Mouse (Mus musculus) midbrain, postnatal 0 days (tissue): ENCODE data around the gene Rnf217. TPM values are rescaled to one million over a fixed set of nuclear protein-coding genes. Genes with fewer than 3 reads are reported as not detected.

ENCODE experiments used
- ATAC-seq: fragments of 200-750 bp; cut with Nextera tagmentation; 2 replicates; pipeline ENCODE4 v1.8.0; 2017; ENCODE audit warnings: moderate number of reproducible peaks, mild to moderate bottlenecking, moderate TSS enrichment, moderate library complexity; ENCODE audit not compliant: low FRiP score
- DNase-seq: peaks from one replicate; pipeline ENCODE4 v3.0.0-alpha.2; 2015; ENCODE audit warnings: low spot score
- H3K27ac ChIP-seq: fragments of 300-500 bp; sonication (generic); 2 replicates; pipeline ENCODE4 v1.5.1; 2014; ENCODE audit warnings: low read depth, mild to moderate bottlenecking, low read length, mixed read lengths
- H3K27me3 ChIP-seq: fragments of 300-500 bp; sonication (generic); 2 replicates; pipeline ENCODE4 v1.6.1; 2014; ENCODE audit warnings: low read length, control low read depth, mixed read lengths; ENCODE audit not compliant: insufficient read depth
- H3K36me3 ChIP-seq: fragments of 300-500 bp; sonication (generic); 2 replicates; pipeline ENCODE4 v1.6.1; 2014; ENCODE audit warnings: low read length, control low read depth, mixed read lengths; ENCODE audit not compliant: insufficient read depth
- H3K4me1 ChIP-seq: fragments of 300-500 bp; sonication (generic); 2 replicates; pipeline ENCODE4 v1.6.1; 2014; ENCODE audit warnings: mild to moderate bottlenecking, control low read depth, antibody characterized with exemption, low read length, mixed read lengths; ENCODE audit not compliant: insufficient read depth
- H3K4me2 ChIP-seq: fragments of 300-500 bp; sonication (generic); 2 replicates; pipeline ENCODE4 v1.6.1; 2014; ENCODE audit warnings: low read depth, mild to moderate bottlenecking, low read length, mixed read lengths; ENCODE audit not compliant: poor library complexity, severe bottlenecking
- H3K4me3 ChIP-seq: fragments of 300-500 bp; sonication (generic); 2 replicates; pipeline ENCODE4 v1.5.1; 2014; ENCODE audit warnings: low read depth, mild to moderate bottlenecking, low read length, moderate library complexity
- H3K9ac ChIP-seq: fragments of 300-500 bp; sonication (generic); replicated peaks from 2 replicates; pipeline ENCODE4 v1.6.1; 2014; ENCODE audit warnings: mild to moderate bottlenecking, low read length, moderate library complexity, mixed read lengths; ENCODE audit not compliant: poor library complexity, severe bottlenecking
- H3K9me3 ChIP-seq: fragments of 300-500 bp; sonication (generic); 2 replicates; pipeline ENCODE4 v1.6.1; 2016; ENCODE audit warnings: low read length, control low read depth
- CTCF ChIP-seq: IDR thresholded peaks from 2 replicates; pipeline ENCODE4 v1.5.1; 2016; ENCODE audit warnings: antibody characterized with exemption, mild to moderate bottlenecking
- WGBS: fragments of 180-500 bp; shearing (Covaris S2); extraction: QIAGEN DNeasy Blood & Tissue Kit; methylation state at CpG from one replicate; pipeline ENCODE4 v1.1.7; 2014; 5-methylcytosine and 5-hydroxymethylcytosine counted together
- polyA plus RNA-seq: library from polyadenylated mRNA; unstranded; fragments of >200 nt; fragmentation: Nextera tagmentation; extraction: Ambion mirVana; gene quantifications from 2 replicates; pipeline ENCODE4 v1.2.1, GENCODE M21; 2015
- total RNA-seq: library from RNA; depleted of rRNA; stranded (reverse); fragments of >200 nt; gene quantifications from 2 replicates; pipeline ENCODE4 v1.2.3, GENCODE M21; 2014

Gene Rnf217
- total and polyA plus RNA-seq, 2 experiments from 2014 or later, result 2.0 to 11.5 TPM

- WGBS, result 31% methylated on average over 4 of the region's 4 CpGs
- H3K36me3 ChIP-seq, result no peaks in the 10 kb centered on the region
- DNase-seq, result no peak
These were observed 12.2 kb downstream of the Rnf217 start for GRCm38 (mm10) chr10:31596804-31597203.

GRCm38 (mm10) chr10:31595326-31595725, 13.7 kb downstream of the Rnf217 start:
- Histone ChIP-seq H3K27me3 (no peaks in the 10 kb centered on the region), H3K9me3 (no peaks in the 10 kb centered on the region), H3K4me2 (no peak overlapping the region), H3K27ac (no peak overlapping the region), H3K4me3 (no peak overlapping the region), H3K36me3 (no peaks in the 10 kb centered on the region), H3K4me1 (peaks cover 13% of the 10 kb centered on the region), H3K9ac (no peak overlapping the region)
- no peak for ATAC-seq
- WGBS, result 52% methylated on average over 4 of the region's 4 CpGs
- TF ChIP-seq CTCF, result no peak
- no peak for DNase-seq

More at GRCm38 (mm10) chr10:31596804-31597203, 12.2 kb downstream of the Rnf217 start:
- Histone ChIP-seq H3K4me2 (no peak overlapping the region), H3K4me1 (peaks cover 13% of the 10 kb centered on the region), H3K27ac (no peak overlapping the region), H3K9me3 (no peaks in the 10 kb centered on the region), H3K9ac (no peak overlapping the region), H3K4me3 (no peak overlapping the region), H3K27me3 (no peaks in the 10 kb centered on the region)
- no peak for TF ChIP-seq CTCF
- ATAC-seq, result no peak

DNA sequence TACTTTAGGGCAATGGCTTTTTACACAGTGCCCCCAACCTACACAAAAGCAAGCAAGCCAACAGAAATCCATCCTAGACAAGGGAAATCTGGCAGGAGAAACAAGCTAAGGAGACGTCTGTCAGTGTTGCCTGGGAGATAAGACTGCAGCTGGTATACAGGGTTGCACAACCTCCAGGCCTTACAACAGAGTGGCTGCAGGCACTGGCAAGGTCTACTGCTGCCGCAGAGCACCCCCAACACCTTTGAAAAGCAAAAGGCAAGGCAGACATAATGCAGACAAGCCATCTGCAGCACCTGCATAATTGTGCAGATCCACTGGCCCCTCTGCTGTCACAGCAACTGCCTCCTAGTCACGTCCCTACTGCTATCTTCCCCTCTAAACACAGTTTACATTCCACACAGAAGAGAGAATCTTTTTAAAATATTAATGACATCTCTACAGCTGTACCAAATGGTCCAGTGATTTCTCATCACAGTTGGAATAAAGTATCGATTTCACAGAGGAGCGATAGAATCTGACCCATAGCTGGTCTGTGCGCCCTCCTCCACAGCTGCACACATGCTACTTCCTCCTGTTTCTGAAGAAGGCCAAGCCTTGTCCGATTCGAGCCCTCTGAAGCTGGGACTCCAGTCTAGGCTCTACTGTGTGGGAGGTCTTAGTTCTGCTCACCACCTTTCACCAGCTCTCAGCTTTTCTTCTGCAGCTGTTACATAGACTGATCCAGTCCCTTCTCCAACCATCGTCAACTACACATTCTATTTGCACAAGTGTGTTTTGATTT, 16.1 kb downstream of the Rnf217 start:
- Histone ChIP-seq H3K9ac (0 out of 2 replicates have a peak overlapping the region, but pooled peaks have one; percentile 8), H3K27me3 (no peaks in the 10 kb centered on the region), H3K36me3 (no peaks in the 10 kb centered on the region), H3K4me3 (no peak overlapping the region), H3K4me2 (peak overlapping the region; percentile 20; the same call in 1 of the 2 replicates), H3K4me1 (peaks cover 13% of the 10 kb centered on the region), H3K9me3 (no peaks in the 10 kb centered on the region), H3K27ac (peak overlapping the region; percentile 62)
- ATAC-seq (peak; percentile 87), DNase-seq (peak; percentile 63)
- 43% methylated on average over 9 of the region's 9 CpGs for WGBS
- TF ChIP-seq CTCF, result no peak

- DNase-seq, result no peak
- 0 out of 2 replicates have a peak, but pooled peaks have one; percentile 47 for ATAC-seq
- Histone ChIP-seq H3K27ac (peak overlapping the region; percentile 62), H3K36me3 (no peaks in the 10 kb centered on the region), H3K9ac (no peak overlapping the region), H3K4me2 (no peak overlapping the region), H3K4me3 (no peak overlapping the region), H3K9me3 (no peaks in the 10 kb centered on the region), H3K4me1 (peaks cover 13% of the 10 kb centered on the region), H3K27me3 (no peaks in the 10 kb centered on the region)
- no peak for TF ChIP-seq CTCF
- WGBS, result 69% methylated on average over 3 of the region's 3 CpGs
These were observed 16.8 kb downstream of the Rnf217 start for GRCm38 (mm10) chr10:31592095-31592740.

DNA sequence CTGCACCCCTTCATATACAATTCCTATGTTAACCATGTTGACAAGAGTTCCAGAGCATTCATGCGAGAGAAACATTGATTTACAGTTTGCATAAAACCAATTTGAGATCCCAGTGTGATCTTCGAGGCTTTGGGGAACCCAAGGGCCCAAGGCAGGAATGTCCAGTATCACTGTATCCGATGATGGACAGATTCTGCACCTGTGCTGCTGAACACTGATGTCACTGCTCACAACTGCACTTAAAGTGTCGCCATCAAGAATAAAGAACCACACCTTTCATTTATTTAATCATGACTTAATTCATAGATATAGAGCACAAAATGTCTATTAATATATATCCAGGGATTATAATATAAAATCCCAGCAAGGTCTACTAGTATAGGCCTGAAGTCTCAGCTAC, 28.3 kb downstream of the Rnf217 start:
- no peak for TF ChIP-seq CTCF
- Histone ChIP-seq H3K27ac (no peak overlapping the region), H3K4me1 (no peaks in the 10 kb centered on the region), H3K36me3 (no peaks in the 10 kb centered on the region), H3K4me2 (no peak overlapping the region), H3K4me3 (no peak overlapping the region), H3K9me3 (no peaks in the 10 kb centered on the region), H3K27me3 (no peaks in the 10 kb centered on the region), H3K9ac (no peak overlapping the region)
- no peak for ATAC-seq
- 95% methylated on average over 4 of the region's 4 CpGs for WGBS
- DNase-seq, result no peak

GRCm38 (mm10) chr10:31580073-31580472, 28.9 kb downstream of the Rnf217 start:
- H3K27ac ChIP-seq, result no peak overlapping the region
- DNase-seq (no peak), ATAC-seq (no peak)
- no peak for TF ChIP-seq CTCF
- H3K4me3 ChIP-seq, result no peak overlapping the region
- H3K4me2 ChIP-seq, result no peak overlapping the region
- H3K4me1 ChIP-seq, result no peaks in the 10 kb centered on the region
- WGBS, result 100% methylated on average over 1 of the region's 1 CpGs
- H3K27me3 ChIP-seq, result no peaks in the 10 kb centered on the region
- H3K9me3 ChIP-seq, result no peaks in the 10 kb centered on the region
- no peaks in the 10 kb centered on the region for H3K36me3 ChIP-seq
- H3K9ac ChIP-seq, result no peak overlapping the region
